ENCODE assay signal across 19 mouse cellular contexts in the genomic region with DNA sequence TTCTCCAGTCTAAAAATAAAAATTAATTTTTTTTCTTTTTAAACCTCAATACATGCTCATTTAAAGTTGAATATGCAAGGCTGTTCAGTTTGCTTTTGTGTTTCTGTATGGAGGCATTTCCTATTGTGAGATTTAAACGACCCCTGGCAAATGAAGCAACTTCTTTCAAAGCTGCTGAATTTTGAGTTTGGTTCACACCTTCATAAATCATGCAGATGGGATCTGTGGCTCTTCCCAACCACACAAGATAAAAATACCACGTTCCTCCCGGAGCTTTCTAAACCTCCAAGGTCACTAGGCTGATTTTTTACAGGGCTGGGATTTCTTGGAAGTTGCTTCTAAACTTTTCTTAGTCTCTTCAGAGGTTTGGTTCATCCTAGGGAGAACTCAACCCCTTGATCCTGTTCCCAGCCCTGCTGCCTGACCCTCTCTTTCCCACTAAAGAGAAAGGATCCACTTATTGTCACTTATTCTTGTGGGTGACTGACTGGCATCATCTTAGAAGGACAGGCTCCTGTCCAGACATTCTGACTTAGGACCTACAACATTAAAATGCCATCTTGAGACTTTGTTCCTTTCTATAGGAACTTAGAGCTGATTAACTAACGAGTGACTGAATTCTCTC.
A peak's percentile ranks its signal among the peaks of the same experiment; 100 is the strongest.
DNase-seq lines count a peak whose midpoint lies in the region; ATAC-seq and TF ChIP-seq lines count a peak whose summit lies in the region.
"Had no signal": no experiment of that assay in that cellular context is flagged by ENCODE, and none has a peak within 500 bp of the region (broad histone marks: within the 10 kb centered on the region; RNA-seq: fewer than 3 reads in every experiment).

No protein-coding gene starts in this region.

- H3K4me2 ChIP-seq in kidney, embryonic 15.5 days, result no peak overlapping the region
- H3K4me2 ChIP-seq in heart, embryonic 16.5 days (ENCODE audit: low read depth, low read length), result peak overlapping the region; percentile 19; the same call in 1 of the 2 replicates
- H3K4me2 ChIP-seq: embryonic facial prominence, embryonic 15.5 days; forebrain, embryonic 15.5 days; hindbrain, embryonic 13.5 days; limb, embryonic 12.5 days; liver, embryonic 15.5 days had no signal

- whole genome bisulfite sequencing in heart, adult 2 months, result 30% methylated on average over 4 of the region's 4 CpGs
- WGBS in kidney, embryonic 15.5 days, result 26% methylated on average over 4 of the region's 4 CpGs
- 28% methylated on average over 4 of the region's 4 CpGs for WGBS in heart, embryonic 16.5 days
- WGBS in thymus, adult 2 months, result 87% methylated on average over 4 of the region's 4 CpGs

- H3K4me1 ChIP-seq in heart, adult 2 months (ENCODE audit: control insufficient read depth, insufficient read depth, low read length), result no peaks in the 10 kb centered on the region; the same call in 1 of the 2 replicates
- peaks cover 11% of the 10 kb centered on the region for H3K4me1 ChIP-seq in kidney, embryonic 15.5 days
- H3K4me1 ChIP-seq in heart, embryonic 16.5 days (ENCODE audit: control insufficient read depth, insufficient read depth, low read length), result peaks cover 17% of the 10 kb centered on the region
- no peaks in the 10 kb centered on the region for H3K4me1 ChIP-seq in thymus, adult 2 months (replicated peaks; ENCODE audit: control insufficient read depth, insufficient read depth, low read length)
- H3K4me1 ChIP-seq: embryonic facial prominence, embryonic 15.5 days; limb, embryonic 12.5 days; liver, embryonic 15.5 days had no signal

- TF ChIP-seq POLR2A in heart, adult 2 months (IDR thresholded peaks at IDR 0.05; ENCODE audit: insufficient read depth, low read depth, low read length), result no peak
- no peak for TF ChIP-seq POLR2A in thymus, adult 2 months (IDR thresholded peaks at IDR 0.05; ENCODE audit: control insufficient read depth, extremely low read depth, insufficient read depth, low read length, poor library complexity)

- no peak overlapping the region for H3K9ac ChIP-seq in heart, adult 2 months (ENCODE audit: low read depth, low read length)
- no peak overlapping the region for H3K9ac ChIP-seq in kidney, embryonic 15.5 days
- no peak overlapping the region for H3K9ac ChIP-seq in heart, embryonic 16.5 days (ENCODE audit: low read length)
- H3K9ac ChIP-seq: embryonic facial prominence, embryonic 15.5 days; forebrain, embryonic 15.5 days; hindbrain, embryonic 13.5 days; limb, embryonic 12.5 days; liver, embryonic 15.5 days had no signal

- no peak overlapping the region for H3K4me3 ChIP-seq in heart, adult 2 months
- H3K4me3 ChIP-seq in kidney, embryonic 15.5 days (replicated peaks), result no peak overlapping the region
- H3K4me3 ChIP-seq in heart, embryonic 16.5 days (ENCODE audit: low read length), result no peak overlapping the region
- no peak overlapping the region for H3K4me3 ChIP-seq in thymus, adult 2 months (ENCODE audit: control insufficient read depth, insufficient read depth, low read length)
- H3K4me3 ChIP-seq: embryonic facial prominence, embryonic 15.5 days; forebrain, embryonic 15.5 days; hindbrain, embryonic 13.5 days; limb, embryonic 12.5 days; liver, embryonic 15.5 days had no signal

- no peak for TF ChIP-seq EP300 in heart, adult 2 months (IDR thresholded peaks at IDR 0.05; ENCODE audit: insufficient read depth, low read depth, low read length)

- no peak for ATAC-seq in kidney, embryonic 15.5 days (replicated peaks; ENCODE audit: low FRiP score)
- ATAC-seq in heart, embryonic 16.5 days (replicated peaks; ENCODE audit: extremely low read depth, insufficient read depth, low FRiP score), result no peak
- no peak for ATAC-seq in cerebellum, adult (ENCODE audit: insufficient number of reproducible peaks, low FRiP score, low TSS enrichment)

- DNase-seq in heart, adult 2 months, result no peak
- DNase-seq in heart, postnatal 14 days, result no peak
- DNase-seq in kidney, adult 18-20 months, result no peak
- peak; percentile 34 for DNase-seq in NIH3T3 (ENCODE audit: low read depth)
- DNase-seq in thymus, adult 2 months, result no peak
- DNase-seq: gastrocnemius, postnatal 14 days; kidney, postnatal 25 days; layer of hippocampus, postnatal 36 days; thymus, adult 18-20 months had no signal

- no peak for TF ChIP-seq CTCF in heart, adult 2 months (IDR thresholded peaks at IDR 0.05)
- no peak for TF ChIP-seq CTCF in thymus, adult 2 months (IDR thresholded peaks at IDR 0.05; ENCODE audit: borderline replicate concordance, control insufficient read depth, extremely low read depth, insufficient read depth, low read length, poor library complexity)

- peak overlapping the region; percentile 41 for H3K27ac ChIP-seq in heart, adult 2 months
- 0 out of 2 replicates have a peak overlapping the region, but pooled peaks have one; percentile 56 for H3K27ac ChIP-seq in kidney, embryonic 15.5 days
- H3K27ac ChIP-seq in heart, embryonic 16.5 days (ENCODE audit: low read length), result peak overlapping the region; percentile 92
- H3K27ac ChIP-seq in thymus, adult 2 months (ENCODE audit: control insufficient read depth, insufficient read depth, low read length), result no peak overlapping the region
- H3K27ac ChIP-seq: embryonic facial prominence, embryonic 15.5 days; limb, embryonic 12.5 days; liver, embryonic 15.5 days; macrophage had no signal

- intact Hi-C loops in heart, adult 2 months (cut with DNase I), result no loop called here
- intact Hi-C loops in heart, postnatal 14 days (cut with DNase I), result no loop called here

- no peaks in the 10 kb centered on the region for H3K27me3 ChIP-seq in heart, adult 2 months (ENCODE audit: control insufficient read depth, insufficient read depth, low read length)
- H3K27me3 ChIP-seq in kidney, embryonic 15.5 days, result no peaks in the 10 kb centered on the region
- no peaks in the 10 kb centered on the region for H3K27me3 ChIP-seq in heart, embryonic 16.5 days (ENCODE audit: control insufficient read depth, insufficient read depth, low read length)
- H3K27me3 ChIP-seq in thymus, adult 2 months (ENCODE audit: control insufficient read depth, insufficient read depth, low read length), result no peaks in the 10 kb centered on the region
- H3K27me3 ChIP-seq: embryonic facial prominence, embryonic 15.5 days; forebrain, embryonic 15.5 days; hindbrain, embryonic 13.5 days; limb, embryonic 12.5 days; liver, embryonic 15.5 days had no signal

- no peaks in the 10 kb centered on the region for H3K79me2 ChIP-seq in heart, adult 2 months (replicated peaks; ENCODE audit: control insufficient read depth, insufficient read depth, low read length)

- peaks cover 5% of the 10 kb centered on the region; the same call in 1 of the 2 replicates for H3K36me3 ChIP-seq in heart, adult 2 months (ENCODE audit: control insufficient read depth, insufficient read depth, low read length)
- H3K36me3 ChIP-seq in kidney, embryonic 15.5 days, result no peaks in the 10 kb centered on the region
- H3K36me3 ChIP-seq in heart, embryonic 16.5 days (ENCODE audit: control insufficient read depth, insufficient read depth), result no peaks in the 10 kb centered on the region
- no peaks in the 10 kb centered on the region for H3K36me3 ChIP-seq in thymus, adult 2 months (ENCODE audit: control insufficient read depth, insufficient read depth, low read length)
- H3K36me3 ChIP-seq: embryonic facial prominence, embryonic 15.5 days; forebrain, embryonic 15.5 days; G1E; hindbrain, embryonic 13.5 days; limb, embryonic 12.5 days; liver, embryonic 15.5 days had no signal

- no peaks in the 10 kb centered on the region for H3K9me3 ChIP-seq in kidney, embryonic 15.5 days (replicated peaks)
- H3K9me3 ChIP-seq in heart, embryonic 16.5 days (replicated peaks; ENCODE audit: control insufficient read depth, low read length), result no peaks in the 10 kb centered on the region
- H3K9me3 ChIP-seq: embryonic facial prominence, embryonic 15.5 days; forebrain, embryonic 15.5 days; G1E; hindbrain, embryonic 13.5 days; limb, embryonic 12.5 days; liver, embryonic 15.5 days had no signal
